In the genomic region with DNA sequence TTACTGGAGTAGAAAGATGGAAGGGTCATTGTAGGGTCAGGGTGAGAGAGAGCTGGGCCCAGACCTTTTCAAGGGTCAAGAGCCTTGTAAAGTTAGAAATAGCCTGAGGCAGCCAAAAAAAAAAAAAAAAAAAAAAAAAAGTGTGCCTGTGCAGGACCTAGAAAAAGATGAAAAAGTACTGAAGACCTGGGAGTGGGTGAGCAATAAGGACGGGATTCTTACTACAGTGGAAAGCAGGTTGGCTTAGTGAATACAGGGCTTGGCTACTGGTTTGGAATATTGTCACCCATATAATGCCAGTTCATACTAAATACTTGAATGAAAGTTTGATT, we compare ENCODE assay signal across 8 mouse cellular contexts. TPM values are rescaled to one million over a fixed set of nuclear protein-coding genes. Genes with fewer than 3 reads are reported as not detected.
DNase-seq lines count a peak whose midpoint lies in the region; ATAC-seq and TF ChIP-seq lines count a peak whose summit lies in the region.

No protein-coding gene starts in this region.

- no peak for DNase-seq in left cerebral cortex, adult 2 months (ENCODE audit: extremely low spot score in 1 of 2, low spot score in 2 of 2)
- DNase-seq in left cerebral cortex, postnatal 4 days = no peak
- no peak for DNase-seq in limb, embryonic 10.5 days (ENCODE audit: low spot score)
- DNase-seq in cerebellum, adult 11-12 months = no peak
- no peak for DNase-seq in left cerebral cortex, adult 18-20 months (ENCODE audit: low spot score in 2 of 2)

- H3K9me3 ChIP-seq in embryonic facial prominence, embryonic 15.5 days (replicated peaks) = no peaks in the 10 kb centered on the region
- H3K9me3 ChIP-seq in limb, embryonic 10.5 days (replicated peaks) = no peaks in the 10 kb centered on the region
- H3K9me3 ChIP-seq in neural tube, embryonic 14.5 days (ENCODE audit: control insufficient read depth, low read length) = no peaks in the 10 kb centered on the region

- no peak for TF ChIP-seq CTCF in left cerebral cortex, adult 2 months (IDR thresholded peaks at IDR 0.05)

- intact Hi-C loops in left cerebral cortex, adult 2 months (cut with DNase I) = no loop called here
- intact Hi-C loops in left cerebral cortex, postnatal 4 days (cut with DNase I) = no loop called here

- WGBS in embryonic facial prominence, embryonic 15.5 days = 60% methylated on average over 1 of the region's 1 CpGs
- 90% methylated on average over 1 of the region's 1 CpGs for WGBS in limb, embryonic 10.5 days
- 94% methylated on average over 1 of the region's 1 CpGs for WGBS in neural tube, embryonic 14.5 days

- no peak for ATAC-seq in embryonic facial prominence, embryonic 15.5 days (ENCODE audit: insufficient number of reproducible peaks, low FRiP score, low TSS enrichment, low read depth)
- ATAC-seq in neural tube, embryonic 14.5 days (ENCODE audit: low read depth) = no peak; the same call in 1 of the 2 replicates
- no peak for ATAC-seq in inflammation-experienced regulatory T-cells, adult 6 months

- H3K4me2 ChIP-seq in embryonic facial prominence, embryonic 15.5 days (replicated peaks) = peak overlapping the region; percentile 73
- H3K4me2 ChIP-seq in neural tube, embryonic 14.5 days (ENCODE audit: low read depth, low read length) = peak overlapping the region; percentile 76

- no peak overlapping the region for H3K9ac ChIP-seq in embryonic facial prominence, embryonic 15.5 days
- no peak overlapping the region for H3K9ac ChIP-seq in neural tube, embryonic 14.5 days (replicated peaks; ENCODE audit: low read depth, low read length)

- H3K4me1 ChIP-seq in embryonic facial prominence, embryonic 15.5 days = peaks cover 12% of the 10 kb centered on the region
- peaks cover 14% of the 10 kb centered on the region for H3K4me1 ChIP-seq in limb, embryonic 10.5 days
- peaks cover 9% of the 10 kb centered on the region; the same call in 1 of the 2 replicates for H3K4me1 ChIP-seq in neural tube, embryonic 14.5 days (ENCODE audit: control insufficient read depth, insufficient read depth, low read length)

- H3K4me3 ChIP-seq in left cerebral cortex, adult 2 months = peak overlapping the region; percentile 72
- peak overlapping the region; percentile 98 for H3K4me3 ChIP-seq in embryonic facial prominence, embryonic 15.5 days (replicated peaks)
- H3K4me3 ChIP-seq in limb, embryonic 10.5 days = peak overlapping the region; percentile 83
- peak overlapping the region; percentile 99 for H3K4me3 ChIP-seq in neural tube, embryonic 14.5 days (ENCODE audit: low read depth, low read length)

- peak overlapping the region; percentile 88 for H3K27ac ChIP-seq in left cerebral cortex, adult 2 months
- H3K27ac ChIP-seq in embryonic facial prominence, embryonic 15.5 days (replicated peaks) = no peak overlapping the region
- peak overlapping the region; percentile 93 for H3K27ac ChIP-seq in limb, embryonic 10.5 days
- no peak overlapping the region; the same call in 1 of the 2 replicates for H3K27ac ChIP-seq in neural tube, embryonic 14.5 days (ENCODE audit: low read depth, low read length)

- peaks cover 14% of the 10 kb centered on the region for H3K36me3 ChIP-seq in embryonic facial prominence, embryonic 15.5 days
- peaks cover 19% of the 10 kb centered on the region for H3K36me3 ChIP-seq in limb, embryonic 10.5 days
- peaks cover 4% of the 10 kb centered on the region for H3K36me3 ChIP-seq in neural tube, embryonic 14.5 days (ENCODE audit: control insufficient read depth, insufficient read depth, low read length)

- no peaks in the 10 kb centered on the region for H3K27me3 ChIP-seq in embryonic facial prominence, embryonic 15.5 days
- H3K27me3 ChIP-seq in limb, embryonic 10.5 days (ENCODE audit: low read depth, poor library complexity, severe bottlenecking) = no peaks in the 10 kb centered on the region
- no peaks in the 10 kb centered on the region for H3K27me3 ChIP-seq in neural tube, embryonic 14.5 days (ENCODE audit: control insufficient read depth, insufficient read depth, low read length)

RNA-seq across cellular contexts. Expression of a gene that starts 0.5 kb away (rescaled TPM):
- 10 to 100 TPM; 34.8 to 39.1 TPM for total RNA-seq in left cerebral cortex, adult 2 months (2021)
- 10 to 100 TPM; 28.7 to 34.0 TPM for total RNA-seq in left cerebral cortex, postnatal 4 days (2021)
- polyA plus RNA-seq in embryonic facial prominence, embryonic 15.5 days (2015; fragmentation: Nextera tagmentation; extraction: Ambion mirVana) = 7.1 and 7.6 TPM in 2 replicates
- 8.4 and 10.2 TPM in 2 replicates for polyA plus RNA-seq in limb, embryonic 10.5 days (2016; fragmentation: Nextera tagmentation; extraction: Ambion mirVana)
- 3.7 and 4.0 TPM in 2 replicates for polyA plus RNA-seq in neural tube, embryonic 14.5 days (2014; fragmentation: Nextera tagmentation; extraction: Ambion mirVana)
- total RNA-seq in left cerebral cortex, adult 18-20 months (2021) = 10 to 100 TPM; 42.8 to 45.0 TPM
- 1 to 10 TPM; 3.0 to 4.6 (median 3.2) TPM for polyA plus RNA-seq in inflammation-experienced regulatory T-cells, adult 6 months (2017; shearing (Covaris generic))

RNA-seq across cellular contexts. Expression of a gene that starts 32.7 kb away (rescaled TPM):
- 10 to 100 TPM; 41.7 to 46.5 TPM for total RNA-seq in left cerebral cortex, adult 2 months (2021)
- 10 to 100 TPM; 89.8 to 90.5 TPM for total RNA-seq in left cerebral cortex, postnatal 4 days (2021)
- 31.0 and 33.1 TPM in 2 replicates for polyA plus RNA-seq in embryonic facial prominence, embryonic 15.5 days (2015; fragmentation: Nextera tagmentation; extraction: Ambion mirVana)
- polyA plus RNA-seq in limb, embryonic 10.5 days (2016; fragmentation: Nextera tagmentation; extraction: Ambion mirVana) = 34.8 and 42.5 TPM in 2 replicates
- 73.9 and 82.2 TPM in 2 replicates for polyA plus RNA-seq in neural tube, embryonic 14.5 days (2014; fragmentation: Nextera tagmentation; extraction: Ambion mirVana)
- total RNA-seq in left cerebral cortex, adult 18-20 months (2021) = 10 to 100 TPM; 38.2 to 41.0 TPM
- 1 to 10 TPM; 3.5 to 9.7 (median 6.0) TPM for polyA plus RNA-seq in inflammation-experienced regulatory T-cells, adult 6 months (2017; shearing (Covaris generic))

RNA-seq across cellular contexts. Expression of a gene that starts 40.3 kb away (rescaled TPM):
- total RNA-seq in left cerebral cortex, adult 2 months (2021) = 10 to 100 TPM; 80.8 to 85.0 TPM
- total RNA-seq in left cerebral cortex, postnatal 4 days (2021) = 100 to 1,000 TPM; 110 to 116 TPM
- polyA plus RNA-seq in embryonic facial prominence, embryonic 15.5 days (2015; fragmentation: Nextera tagmentation; extraction: Ambion mirVana) = 36.4 and 38.3 TPM in 2 replicates
- 44.0 and 50.4 TPM in 2 replicates for polyA plus RNA-seq in limb, embryonic 10.5 days (2016; fragmentation: Nextera tagmentation; extraction: Ambion mirVana)
- polyA plus RNA-seq in neural tube, embryonic 14.5 days (2014; fragmentation: Nextera tagmentation; extraction: Ambion mirVana) = 39.2 and 48.7 TPM in 2 replicates
- 10 to 100 TPM; 82.6 to 88.8 TPM for total RNA-seq in left cerebral cortex, adult 18-20 months (2021)
- 10 to 100 TPM; 30.6 to 35.3 (median 31.2) TPM for polyA plus RNA-seq in inflammation-experienced regulatory T-cells, adult 6 months (2017; shearing (Covaris generic))

RNA-seq across cellular contexts. Expression of a gene that starts 45.0 kb away (rescaled TPM):
- total RNA-seq in left cerebral cortex, adult 2 months (2021) = 10 to 100 TPM; 70.0 to 72.1 TPM
- total RNA-seq in left cerebral cortex, postnatal 4 days (2021) = 10 to 100 TPM; 85.9 to 89.9 TPM
- 153 TPM in 2 replicates for polyA plus RNA-seq in embryonic facial prominence, embryonic 15.5 days (2015; fragmentation: Nextera tagmentation; extraction: Ambion mirVana)
- 134 and 153 TPM in 2 replicates for polyA plus RNA-seq in limb, embryonic 10.5 days (2016; fragmentation: Nextera tagmentation; extraction: Ambion mirVana)
- 179 and 191 TPM in 2 replicates for polyA plus RNA-seq in neural tube, embryonic 14.5 days (2014; fragmentation: Nextera tagmentation; extraction: Ambion mirVana)
- total RNA-seq in left cerebral cortex, adult 18-20 months (2021) = 10 to 100 TPM; 69.4 to 77.7 TPM
- polyA plus RNA-seq in inflammation-experienced regulatory T-cells, adult 6 months (2017; shearing (Covaris generic)) = 100 to 1,000 TPM; 103 to 143 (median 127) TPM

Comparison
In these comparisons a context has a peak if more than half of its experiments do, and no peak if none do; other contexts are left out.
1. H3K27ac ChIP-seq: peak in left cerebral cortex, adult 2 months (single experiment) and limb, embryonic 10.5 days (single experiment); none in embryonic facial prominence, embryonic 15.5 days (single experiment) and neural tube, embryonic 14.5 days (single experiment).
2. Peak in every context shown above with its lines, with median percentiles within 50 percentile points of each other: H3K4me3 ChIP-seq.